Mouse (Mus musculus) ES-Bruce4 (cell line): ENCODE data around the gene Il27ra.

Experiments
- CTCF ChIP-seq: IDR thresholded peaks from one replicate; pipeline ENCODE4 v1.8.1; 2011; ENCODE audit warnings: low read depth, low read length
- EP300 ChIP-seq: IDR thresholded peaks from 2 replicates; pipeline ENCODE4 v1.6.1; 2011; ENCODE audit warnings: low read depth, low read length; ENCODE audit not compliant: insufficient read depth
- POLR2A ChIP-seq: IDR thresholded peaks from one replicate; pipeline ENCODE4 v1.8.1; 2011; ENCODE audit warnings: low read length; ENCODE audit not compliant: insufficient read depth

- TF ChIP-seq CTCF (no peak), EP300 (no peak), POLR2A (no peak)
These were observed 9.6 kb downstream of the Il27ra start for GRCm38 (mm10) chr8:84032777-84033176.
